Mouse (Mus musculus) hindbrain, postnatal 0 days (tissue): Measurements from ENCODE around the gene Gpr22. TPM values are rescaled to one million over a fixed set of nuclear protein-coding genes. Genes with fewer than 3 reads are reported as not detected.

Source experiments
- ATAC-seq: fragments of 200-750 bp; cut with Nextera tagmentation; 2 replicates; pipeline ENCODE4 v1.8.0; 2017; ENCODE audit warnings: mild to moderate bottlenecking, moderate TSS enrichment, moderate library complexity
- DNase-seq: peaks from one replicate; pipeline ENCODE4 v3.0.0-alpha.2; 2015; ENCODE audit warnings: low spot score
- H3K27ac ChIP-seq: fragments of 300-500 bp; sonication (generic); 2 replicates; pipeline ENCODE4 v1.5.1; 2014; ENCODE audit warnings: mild to moderate bottlenecking
- H3K27me3 ChIP-seq: fragments of 300-500 bp; sonication (generic); 2 replicates; pipeline ENCODE4 v1.6.1; 2014; ENCODE audit warnings: low read length, mixed read lengths; ENCODE audit not compliant: insufficient read depth
- H3K36me3 ChIP-seq: fragments of 300-500 bp; sonication (generic); 2 replicates; pipeline ENCODE4 v1.6.1; 2014; ENCODE audit warnings: low read length, mixed read lengths; ENCODE audit not compliant: insufficient read depth
- H3K4me1 ChIP-seq: fragments of 300-500 bp; sonication (generic); 2 replicates; pipeline ENCODE4 v1.6.1; 2014; ENCODE audit warnings: antibody characterized with exemption, low read length, mixed read lengths; ENCODE audit not compliant: insufficient read depth
- H3K4me2 ChIP-seq: fragments of 300-500 bp; sonication (generic); 2 replicates; pipeline ENCODE4 v1.6.1; 2014; ENCODE audit warnings: low read depth, mild to moderate bottlenecking, low read length, moderate library complexity, mixed read lengths
- H3K4me3 ChIP-seq: fragments of 300-500 bp; sonication (generic); 2 replicates; pipeline ENCODE4 v1.5.1; 2014; ENCODE audit warnings: low read length
- H3K9ac ChIP-seq: fragments of 300-500 bp; sonication (generic); replicated peaks from 2 replicates; pipeline ENCODE4 v1.6.1; 2014; ENCODE audit warnings: mild to moderate bottlenecking, low read length, moderate library complexity, mixed read lengths
- H3K9me3 ChIP-seq: fragments of 300-500 bp; sonication (generic); 2 replicates; pipeline ENCODE4 v1.6.1; 2016; ENCODE audit warnings: low read length, mixed read lengths
- CTCF ChIP-seq: IDR thresholded peaks from 2 replicates; pipeline ENCODE4 v1.5.1; 2016; ENCODE audit warnings: antibody characterized with exemption, control low read depth, low read depth
- WGBS: fragments of 180-500 bp; shearing (Covaris S2); extraction: QIAGEN DNeasy Blood & Tissue Kit; methylation state at CpG from one replicate; pipeline ENCODE4 v1.1.7; 2014; 5-methylcytosine and 5-hydroxymethylcytosine counted together
- polyA plus RNA-seq: library from polyadenylated mRNA; unstranded; fragments of >200 nt; fragmentation: Nextera tagmentation; extraction: Ambion mirVana; gene quantifications from 2 replicates; pipeline ENCODE4 v1.2.1, GENCODE M21; 2015
- total RNA-seq: library from RNA; depleted of rRNA; stranded (reverse); fragments of >200 nt; gene quantifications from 2 replicates; pipeline ENCODE4 v1.2.3, GENCODE M21; 2014

Gpr22 gene
- total and polyA plus RNA-seq, 2 experiments from 2014 or later = 16.2 to 24.7 TPM

DNA sequence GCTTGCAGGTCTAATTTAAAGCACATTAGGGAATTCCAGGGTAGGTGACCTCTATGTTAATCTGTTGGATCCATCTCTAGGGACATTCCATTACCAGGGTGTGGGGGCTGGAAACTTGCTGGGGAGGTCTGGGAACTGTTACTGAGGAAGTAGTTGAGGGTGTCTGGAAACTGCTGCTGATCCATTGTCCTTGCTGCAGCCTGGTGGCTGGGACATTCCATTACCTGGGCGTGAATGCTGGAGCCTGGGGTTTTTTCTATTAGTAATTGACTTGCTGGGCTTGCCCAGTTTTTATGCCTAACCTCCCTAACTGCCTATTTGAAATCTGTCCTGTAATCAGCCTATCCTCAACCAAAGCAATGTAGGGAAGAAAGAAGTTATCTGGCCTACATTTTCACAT, 13.0 kb upstream of the Gpr22 start:
- Histone ChIP-seq H3K4me3 (no peak overlapping the region), H3K36me3 (no peaks in the 10 kb centered on the region), H3K9me3 (no peaks in the 10 kb centered on the region), H3K4me1 (no peaks in the 10 kb centered on the region), H3K4me2 (no peak overlapping the region), H3K9ac (no peak overlapping the region), H3K27ac (no peak overlapping the region), H3K27me3 (no peaks in the 10 kb centered on the region)
- ATAC-seq (no peak), DNase-seq (no peak)
- TF ChIP-seq CTCF = no peak
- 48% methylated on average over 1 of the region's 1 CpGs for whole genome bisulfite sequencing

DNA sequence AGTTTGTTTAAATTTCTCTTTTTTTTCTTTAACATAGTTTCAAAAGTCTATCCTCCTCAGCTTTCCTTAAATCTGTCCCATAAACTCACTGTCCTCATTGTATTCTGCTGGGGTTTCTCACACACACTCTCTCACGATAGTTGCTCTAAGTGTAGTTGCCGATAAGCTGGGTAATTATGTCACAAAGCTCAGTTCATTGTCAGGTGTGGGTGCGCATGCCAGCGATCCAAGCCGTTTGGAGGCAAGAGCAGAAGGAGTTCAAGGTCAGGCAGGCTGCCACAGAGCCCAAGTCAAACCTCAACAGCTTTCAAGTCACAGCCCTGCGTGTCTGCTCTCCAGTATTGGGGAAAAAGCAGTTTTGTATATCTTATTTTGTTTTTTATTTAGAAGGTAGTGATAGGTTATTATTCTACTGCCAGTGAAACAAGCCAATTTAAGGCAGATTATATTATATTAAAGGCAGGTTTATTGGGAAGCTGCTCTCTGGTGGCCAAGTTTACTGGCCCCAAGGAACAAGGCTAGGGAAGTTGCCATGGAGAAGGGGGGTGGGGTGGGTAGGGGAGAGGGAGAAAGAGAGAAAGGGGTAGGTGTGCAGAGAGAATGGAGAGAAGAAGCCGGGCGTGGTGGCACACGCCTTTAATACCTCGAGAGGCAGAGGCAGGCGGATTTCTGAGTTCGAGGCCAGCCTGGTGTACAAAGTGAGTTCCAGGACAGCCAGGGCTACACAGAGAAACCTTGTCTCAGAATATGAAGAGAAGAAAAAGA, 11.9 kb upstream of the Gpr22 start:
- Histone ChIP-seq H3K4me1 (no peaks in the 10 kb centered on the region), H3K9ac (no peak overlapping the region), H3K4me2 (no peak overlapping the region), H3K27me3 (no peaks in the 10 kb centered on the region), H3K27ac (no peak overlapping the region), H3K4me3 (no peak overlapping the region), H3K9me3 (no peaks in the 10 kb centered on the region), H3K36me3 (no peaks in the 10 kb centered on the region)
- DNase-seq (no peak), ATAC-seq (no peak)
- no peak for TF ChIP-seq CTCF
- 87% methylated on average over 12 of the region's 12 CpGs for WGBS

DNA sequence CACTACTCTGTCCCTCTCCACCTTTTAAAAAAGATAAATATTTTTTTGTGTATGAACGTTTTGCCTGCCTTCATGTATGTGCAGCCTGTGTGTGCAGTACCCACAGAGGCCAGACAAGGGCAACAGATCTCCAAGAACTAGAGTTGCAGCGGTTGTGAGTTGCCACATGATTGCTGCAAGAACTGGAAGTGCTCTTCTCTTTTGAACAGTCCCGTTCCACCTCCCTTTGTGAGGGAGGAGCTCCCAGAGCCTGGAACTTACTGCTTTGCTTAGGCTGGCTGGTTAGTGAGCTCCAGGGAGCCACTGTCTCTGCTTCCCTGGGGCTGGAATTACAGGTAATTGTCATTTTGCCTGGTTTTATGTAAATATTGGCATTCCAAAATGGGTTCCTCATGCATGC, 10.8 kb upstream of the Gpr22 start:
- H3K9me3 ChIP-seq = no peaks in the 10 kb centered on the region
- DNase-seq (no peak), ATAC-seq (no peak)
- H3K4me3 ChIP-seq = no peak overlapping the region
- H3K4me2 ChIP-seq = no peak overlapping the region
- H3K4me1 ChIP-seq = no peaks in the 10 kb centered on the region
- TF ChIP-seq CTCF = no peak
- no peaks in the 10 kb centered on the region for H3K36me3 ChIP-seq
- no peaks in the 10 kb centered on the region for H3K27me3 ChIP-seq
- no peak overlapping the region for H3K9ac ChIP-seq
- no peak overlapping the region for H3K27ac ChIP-seq
- WGBS = 93% methylated on average over 3 of the region's 3 CpGs

DNA sequence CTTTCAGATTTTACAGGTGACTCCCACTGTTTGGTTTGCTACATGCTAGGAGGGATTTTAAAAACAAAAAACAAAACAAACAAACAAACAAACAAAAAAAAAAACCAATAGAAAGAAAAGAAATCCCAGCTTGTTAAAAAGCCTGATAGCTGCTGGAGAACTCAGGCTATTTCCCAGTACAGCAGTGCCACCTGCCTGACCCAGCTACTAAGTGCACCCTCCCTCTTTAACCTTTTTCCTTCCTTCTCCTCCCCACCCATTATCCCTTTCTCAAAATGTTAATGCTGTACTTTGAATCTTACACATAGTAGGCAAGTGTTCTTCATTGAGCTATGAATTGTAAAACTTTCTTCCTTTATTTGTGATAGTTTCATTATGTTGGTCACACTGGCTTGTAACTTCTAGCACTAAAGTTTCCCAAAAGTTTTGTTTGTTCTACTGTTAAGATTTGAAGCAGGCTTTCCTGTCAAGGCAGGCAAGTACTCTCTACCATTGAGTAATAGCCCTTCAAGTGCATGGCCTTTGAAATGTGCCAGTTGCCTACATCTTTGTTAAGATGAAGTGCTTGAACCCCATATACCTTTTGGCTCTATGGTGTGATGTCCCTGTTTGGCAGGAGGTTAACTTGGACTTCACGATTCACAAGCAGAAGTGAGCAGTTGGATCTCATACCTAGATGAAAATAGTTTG, 6.0 kb upstream of the Gpr22 start:
- WGBS = 95% methylated on average over 1 of the region's 1 CpGs
- no peaks in the 10 kb centered on the region for H3K27me3 ChIP-seq
- no peak overlapping the region for H3K27ac ChIP-seq
- no peak overlapping the region for H3K4me2 ChIP-seq
- ATAC-seq (no peak), DNase-seq (peak; percentile 21)
- no peaks in the 10 kb centered on the region for H3K9me3 ChIP-seq
- H3K4me1 ChIP-seq = no peaks in the 10 kb centered on the region
- H3K4me3 ChIP-seq = no peak overlapping the region
- TF ChIP-seq CTCF = peak; percentile 67
- no peaks in the 10 kb centered on the region for H3K36me3 ChIP-seq
- H3K9ac ChIP-seq = no peak overlapping the region

DNA sequence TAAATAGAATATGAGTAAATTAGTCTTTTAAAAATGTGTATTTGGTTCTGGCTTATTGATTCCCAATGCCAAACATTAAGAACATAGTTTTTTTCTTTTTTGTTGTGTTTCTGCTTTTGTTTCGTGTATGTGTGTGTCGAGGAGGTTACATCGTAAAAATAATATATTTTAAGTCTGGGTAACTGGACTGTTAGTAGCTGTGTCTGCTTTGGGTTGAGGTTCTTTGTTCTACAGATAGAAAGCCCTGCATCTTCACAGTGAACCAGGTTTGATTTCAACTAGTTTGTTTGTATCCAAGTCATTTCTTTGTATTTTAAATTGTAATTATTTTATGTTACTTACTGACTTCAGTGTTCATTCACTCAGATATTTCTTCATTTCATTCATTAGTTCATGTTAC, 323 bp upstream of the Gpr22 start:
- Histone ChIP-seq H3K9me3 (no peaks in the 10 kb centered on the region), H3K4me2 (peak overlapping the region; percentile 56), H3K36me3 (no peaks in the 10 kb centered on the region), H3K27ac (no peak overlapping the region), H3K27me3 (no peaks in the 10 kb centered on the region), H3K4me3 (peak overlapping the region; percentile 41; the same call in 1 of the 2 replicates), H3K4me1 (0 out of 2 replicates have a peak, but pooled peaks cover 6% of the 10 kb centered on the region), H3K9ac (no peak overlapping the region; the same call in 1 of the 2 replicates)
- no peak for TF ChIP-seq CTCF
- ATAC-seq (no peak; the same call in 1 of the 2 replicates), DNase-seq (no peak)
- 69% methylated on average over 3 of the region's 3 CpGs for WGBS

DNA sequence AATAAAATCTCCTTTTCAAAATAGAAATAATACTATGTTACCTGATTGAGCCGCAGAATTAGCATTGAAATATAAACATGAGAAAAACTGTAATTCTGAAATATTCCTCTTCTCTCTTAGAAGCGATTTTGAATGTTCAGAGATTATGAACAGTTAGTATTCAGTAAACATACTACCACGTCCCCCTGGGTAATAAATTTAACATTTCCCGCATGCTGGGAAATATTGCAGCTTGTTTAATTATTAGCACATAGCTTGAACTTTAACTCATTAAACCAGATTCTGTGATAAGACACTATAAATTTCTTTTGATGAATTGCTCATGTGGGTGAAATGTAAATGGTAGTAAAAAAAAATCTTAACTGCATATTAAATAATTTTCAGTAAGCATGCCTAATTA, 1.0 kb downstream of the Gpr22 start:
- Histone ChIP-seq H3K4me1 (0 out of 2 replicates have a peak, but pooled peaks cover 6% of the 10 kb centered on the region), H3K4me3 (peak overlapping the region; percentile 41), H3K27me3 (no peaks in the 10 kb centered on the region), H3K27ac (no peak overlapping the region), H3K4me2 (peak overlapping the region; percentile 56), H3K9me3 (no peaks in the 10 kb centered on the region), H3K9ac (no peak overlapping the region), H3K36me3 (no peaks in the 10 kb centered on the region)
- no peak for TF ChIP-seq CTCF
- ATAC-seq (no peak), DNase-seq (no peak)
- WGBS = 65% methylated on average over 4 of the region's 4 CpGs
